Mouse (Mus musculus) heart, embryonic 13.5 days (tissue): ENCODE results near the gene Orai2. TPM values are rescaled to one million over a fixed set of nuclear protein-coding genes. Genes with fewer than 3 reads are reported as not detected.
A peak's percentile ranks its signal among the peaks of the same experiment; 100 is the strongest.
"Not testable (repeated sequence)": the region's sequence is repeated elsewhere in the genome, so short reads cannot be mapped to it uniquely, and the experiment has no call there.

Source experiments
- ATAC-seq: fragments of 200-750 bp; cut with Nextera tagmentation; 2 replicates; pipeline ENCODE4 v1.8.0; 2017; ENCODE audit warnings: moderate TSS enrichment; ENCODE audit not compliant: insufficient number of reproducible peaks, low FRiP score, low TSS enrichment; ENCODE audit errors: extremely low read depth
- H3K27ac ChIP-seq: fragments of 300-500 bp; sonication (generic); replicated peaks from 2 replicates; pipeline ENCODE4 v1.5.1; 2015; ENCODE audit warnings: moderate library complexity, mild to moderate bottlenecking, inconsistent platforms
- H3K27me3 ChIP-seq: fragments of 300-500 bp; sonication (generic); replicated peaks from 2 replicates; pipeline ENCODE4 v1.6.1; 2015; ENCODE audit warnings: mild to moderate bottlenecking, inconsistent platforms
- H3K36me3 ChIP-seq: fragments of 300-500 bp; sonication (generic); 2 replicates; pipeline ENCODE4 v1.6.1; 2015; ENCODE audit warnings: mild to moderate bottlenecking, inconsistent platforms
- H3K4me1 ChIP-seq: fragments of 300-500 bp; sonication (generic); 2 replicates; pipeline ENCODE4 v1.6.1; 2015; ENCODE audit warnings: inconsistent platforms
- H3K4me2 ChIP-seq: fragments of 300-500 bp; sonication (generic); 2 replicates; pipeline ENCODE4 v1.6.1; 2015; ENCODE audit warnings: inconsistent platforms, mild to moderate bottlenecking, moderate library complexity
- H3K4me3 ChIP-seq: fragments of 300-500 bp; sonication (generic); 2 replicates; pipeline ENCODE4 v1.5.1; 2015; ENCODE audit warnings: moderate library complexity, mild to moderate bottlenecking, inconsistent platforms
- H3K9ac ChIP-seq: fragments of 300-500 bp; sonication (generic); 2 replicates; pipeline ENCODE4 v1.6.1; 2015; ENCODE audit warnings: inconsistent platforms, mild to moderate bottlenecking, moderate library complexity
- H3K9me3 ChIP-seq: fragments of 300-500 bp; sonication (generic); 2 replicates; pipeline ENCODE4 v1.6.1; 2016; ENCODE audit warnings: inconsistent platforms
- WGBS: fragments of 180-500 bp; shearing (Covaris S2); methylation state at CpG from one replicate; pipeline ENCODE4 v1.1.7; 2015; ENCODE audit warnings: mixed read lengths; 5-methylcytosine and 5-hydroxymethylcytosine counted together
- polyA plus RNA-seq: library from polyadenylated mRNA; unstranded; fragments of >200 nt; fragmentation: Nextera tagmentation; extraction: Ambion mirVana; gene quantifications from 2 replicates; pipeline ENCODE4 v1.2.1, GENCODE M21; 2015

Gene Orai2
- polyA plus RNA-seq = 2.0 and 2.7 TPM in 2 replicates

DNA sequence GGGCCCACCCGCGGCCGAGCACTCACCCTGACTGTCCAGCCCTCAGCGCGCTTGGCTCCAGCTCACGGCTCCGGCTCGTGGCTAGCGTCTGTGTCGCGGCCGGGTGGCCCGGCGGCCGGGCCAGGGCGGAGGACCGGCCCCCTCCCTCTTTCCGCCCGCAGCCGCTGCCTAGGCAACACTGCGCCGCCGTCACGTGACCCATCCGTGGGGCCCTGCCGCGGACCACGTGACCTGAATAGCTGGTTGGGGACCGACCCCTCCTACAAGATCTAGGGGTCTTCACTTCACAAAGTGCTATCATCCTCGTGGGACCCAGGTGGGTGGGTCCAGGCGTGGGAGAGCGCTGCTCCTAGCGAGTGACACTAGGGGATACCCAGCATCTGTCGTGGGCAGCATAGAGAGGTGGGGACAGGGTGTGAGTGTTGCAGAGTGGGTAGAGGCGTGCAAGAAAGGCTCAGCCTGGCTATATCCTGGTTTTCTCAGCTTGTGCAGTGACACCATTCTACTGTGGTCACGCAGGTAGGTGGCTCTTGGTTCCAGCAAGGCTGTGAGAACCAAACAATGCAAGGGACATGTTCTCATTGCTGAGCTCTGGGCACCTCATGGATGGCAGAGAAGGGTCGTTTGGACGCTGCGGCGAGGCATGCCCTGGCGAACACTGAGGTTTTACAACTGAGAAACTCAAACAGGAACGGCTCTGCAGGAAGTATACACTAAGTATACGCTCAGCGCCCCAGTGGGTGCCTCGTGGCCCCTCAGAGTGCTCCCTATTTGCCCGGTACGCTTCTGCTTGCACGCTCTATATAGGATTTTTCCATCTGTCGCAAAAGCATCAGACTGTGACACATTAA is at the start of gene Orai2:
Orai2 (minus strand) TSS at position 202 of the 851 bp plus-strand sequence.
- WGBS = 4% methylated on average over 47 of the region's 49 CpGs
- Histone ChIP-seq H3K9me3 (peaks cover 4% of the 10 kb centered on the region; the same call in 1 of the 2 replicates), H3K9ac (peak within 1 kb of the TSS; percentile 81), H3K27me3 (peaks cover 12% of the 10 kb centered on the region), H3K4me1 (peaks cover 21% of the 10 kb centered on the region), H3K27ac (peak within 1 kb of the TSS; percentile 40; the same call in 1 of the 2 replicates), H3K4me2 (peak within 1 kb of the TSS; percentile 95), H3K36me3 (peaks cover 3% of the 10 kb centered on the region; the same call in 1 of the 2 replicates), H3K4me3 (peak within 1 kb of the TSS; percentile 62)
- ATAC-seq = peak; percentile 44

DNA sequence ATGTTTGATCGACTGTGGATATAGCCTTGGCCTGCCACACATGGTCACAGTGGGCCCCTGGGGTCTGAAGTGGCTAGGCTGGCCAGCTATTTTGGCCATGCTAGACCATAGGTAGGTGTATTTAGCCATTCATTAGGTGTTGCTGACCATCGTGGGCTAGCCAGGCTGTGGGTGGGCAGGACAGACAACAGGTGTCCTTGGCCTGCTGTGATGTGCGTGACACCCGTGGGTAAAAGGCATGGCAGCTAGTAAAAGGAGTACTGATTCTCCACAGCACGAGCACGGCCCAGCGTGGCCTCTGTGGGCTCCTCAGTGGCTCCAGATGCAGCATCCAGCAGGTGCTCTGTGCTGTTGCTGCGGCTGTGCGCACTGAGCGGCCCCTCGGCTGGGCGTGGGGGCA is 48.1 kb upstream of the Orai2 start:
- Histone ChIP-seq H3K4me3 (no peak overlapping the region), H3K36me3 (no peaks in the 10 kb centered on the region), H3K27ac (no peak overlapping the region), H3K4me2 (no peak overlapping the region), H3K27me3 (peaks cover 7% of the 10 kb centered on the region), H3K4me1 (no peaks in the 10 kb centered on the region), H3K9ac (no peak overlapping the region), H3K9me3 (peaks cover 11% of the 10 kb centered on the region)
- 72% methylated on average over 12 of the region's 12 CpGs for WGBS
- no peak for ATAC-seq

DNA sequence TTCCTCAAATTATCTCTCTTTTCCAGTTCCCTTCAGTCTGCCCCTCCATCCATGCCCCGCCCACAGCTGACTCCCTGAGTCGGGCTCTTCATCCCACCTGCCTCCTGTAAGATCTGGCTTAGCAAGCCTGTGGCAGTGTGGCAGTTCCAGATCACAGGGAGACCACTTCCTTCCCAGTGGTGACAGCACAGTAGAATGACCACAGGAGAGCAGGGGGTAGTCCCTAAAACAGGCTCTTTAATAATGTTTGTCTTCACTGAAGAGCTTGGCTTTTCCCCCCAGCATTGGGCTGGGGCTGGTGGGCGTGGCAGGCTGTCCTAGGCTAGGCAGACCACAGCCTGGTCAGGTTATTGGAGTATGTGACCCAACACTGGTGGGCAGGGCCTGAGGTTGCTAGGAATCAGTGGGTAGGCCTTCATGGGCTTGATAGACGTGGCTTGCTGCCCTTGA is 47.4 kb upstream of the Orai2 start:
- Histone ChIP-seq H3K9ac (no peak overlapping the region), H3K36me3 (no peaks in the 10 kb centered on the region), H3K4me2 (no peak overlapping the region), H3K27ac (no peak overlapping the region), H3K4me1 (no peaks in the 10 kb centered on the region), H3K4me3 (no peak overlapping the region), H3K27me3 (peaks cover 7% of the 10 kb centered on the region), H3K9me3 (peaks cover 8% of the 10 kb centered on the region; the same call in 1 of the 2 replicates)
- ATAC-seq = no peak
- WGBS = 53% methylated on average over 4 of the region's 4 CpGs

DNA sequence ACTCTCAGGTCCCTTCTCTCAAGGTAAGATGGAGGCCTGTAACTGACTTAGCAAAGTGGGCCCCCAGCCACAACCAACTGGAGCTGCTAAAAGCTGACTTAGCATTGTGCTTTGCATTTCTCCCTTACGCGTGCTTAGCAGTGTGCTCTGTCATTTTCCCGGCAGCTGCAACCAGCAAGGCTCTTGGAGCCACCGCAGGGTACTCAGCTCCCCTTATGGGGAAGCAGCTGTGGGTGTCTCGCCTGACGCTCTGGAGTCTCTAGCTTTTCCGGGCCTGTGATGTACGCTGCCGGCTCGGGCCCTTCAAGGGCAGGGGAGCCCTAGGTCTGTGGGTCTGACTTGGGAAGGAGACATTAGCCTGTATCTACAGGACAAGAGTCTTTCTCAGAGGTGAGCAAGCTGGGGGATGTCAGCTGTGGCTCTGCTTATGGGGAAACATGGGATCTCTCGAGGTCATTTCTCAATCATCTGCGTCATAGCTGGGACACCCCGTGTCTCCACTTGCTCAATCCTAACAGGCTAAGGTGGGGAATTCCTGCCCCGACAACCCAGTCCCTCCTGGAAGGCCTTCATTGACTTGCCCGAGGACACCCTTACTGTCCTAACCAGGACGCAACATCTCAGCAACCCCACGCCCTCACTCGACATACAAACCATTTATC is 46.6 kb upstream of the Orai2 start:
- no peak overlapping the region for H3K4me2 ChIP-seq
- 72% methylated on average over 18 of the region's 18 CpGs for WGBS
- H3K4me3 ChIP-seq = no peak overlapping the region
- peaks cover 8% of the 10 kb centered on the region; the same call in 1 of the 2 replicates for H3K9me3 ChIP-seq
- H3K27ac ChIP-seq = no peak overlapping the region
- H3K36me3 ChIP-seq = no peaks in the 10 kb centered on the region
- peaks cover 7% of the 10 kb centered on the region for H3K27me3 ChIP-seq
- H3K9ac ChIP-seq = no peak overlapping the region
- H3K4me1 ChIP-seq = no peaks in the 10 kb centered on the region
- no peak for ATAC-seq

DNA sequence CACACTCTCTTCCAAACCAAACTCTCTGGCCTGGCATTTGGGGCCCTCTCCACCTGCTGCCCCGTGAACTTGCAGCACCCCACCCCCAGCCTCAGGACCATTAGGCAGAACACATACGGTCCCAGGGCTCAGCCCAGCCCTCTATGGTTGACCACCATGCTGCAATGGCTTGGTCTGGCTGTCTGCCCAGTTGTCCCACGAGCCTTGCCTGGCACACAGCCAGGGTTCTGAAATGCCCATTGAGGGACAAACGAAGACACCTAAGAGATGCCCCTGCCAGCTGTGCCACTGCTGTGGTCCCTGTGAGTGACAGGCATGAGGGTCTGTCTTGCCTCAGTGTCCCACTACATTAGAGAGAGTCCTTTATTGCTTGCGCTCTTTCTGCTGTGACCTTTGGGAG is 45.4 kb upstream of the Orai2 start:
- H3K4me2 ChIP-seq = no peak overlapping the region
- H3K9ac ChIP-seq = no peak overlapping the region
- H3K9me3 ChIP-seq = peaks cover 8% of the 10 kb centered on the region; the same call in 1 of the 2 replicates
- ATAC-seq = no peak
- no peak overlapping the region for H3K27ac ChIP-seq
- 61% methylated on average over 5 of the region's 5 CpGs for WGBS
- H3K36me3 ChIP-seq = no peaks in the 10 kb centered on the region
- H3K4me3 ChIP-seq = no peak overlapping the region
- no peaks in the 10 kb centered on the region for H3K4me1 ChIP-seq
- H3K27me3 ChIP-seq = peaks cover 7% of the 10 kb centered on the region

DNA sequence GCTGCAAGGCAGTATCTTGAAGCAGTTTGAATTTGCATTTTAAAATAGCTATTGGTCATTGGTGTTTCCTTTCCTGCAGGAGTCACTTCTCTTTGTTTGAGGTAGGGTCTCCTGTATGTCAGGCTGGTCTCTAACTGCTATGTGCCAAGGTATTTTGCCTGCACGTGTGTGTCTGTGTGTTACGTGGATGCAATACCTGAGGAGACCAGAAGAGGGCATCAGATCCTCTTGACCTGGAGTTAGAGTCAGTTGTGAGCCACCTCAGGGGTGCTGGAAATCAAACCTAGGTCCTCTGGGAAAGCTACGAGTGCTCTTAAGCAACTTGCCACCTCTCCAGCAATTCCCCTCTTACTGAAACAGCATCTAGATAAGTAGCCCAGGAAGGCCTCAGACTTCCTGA is 44.7 kb upstream of the Orai2 start:
- no peak for ATAC-seq
- H3K9ac ChIP-seq = no peak overlapping the region
- WGBS = 83% methylated on average over 3 of the region's 3 CpGs
- H3K9me3 ChIP-seq = peaks cover 8% of the 10 kb centered on the region; the same call in 1 of the 2 replicates
- no peak overlapping the region for H3K4me3 ChIP-seq
- H3K27me3 ChIP-seq = peaks cover 7% of the 10 kb centered on the region
- no peaks in the 10 kb centered on the region for H3K36me3 ChIP-seq
- no peaks in the 10 kb centered on the region for H3K4me1 ChIP-seq
- H3K27ac ChIP-seq = no peak overlapping the region
- no peak overlapping the region for H3K4me2 ChIP-seq

DNA sequence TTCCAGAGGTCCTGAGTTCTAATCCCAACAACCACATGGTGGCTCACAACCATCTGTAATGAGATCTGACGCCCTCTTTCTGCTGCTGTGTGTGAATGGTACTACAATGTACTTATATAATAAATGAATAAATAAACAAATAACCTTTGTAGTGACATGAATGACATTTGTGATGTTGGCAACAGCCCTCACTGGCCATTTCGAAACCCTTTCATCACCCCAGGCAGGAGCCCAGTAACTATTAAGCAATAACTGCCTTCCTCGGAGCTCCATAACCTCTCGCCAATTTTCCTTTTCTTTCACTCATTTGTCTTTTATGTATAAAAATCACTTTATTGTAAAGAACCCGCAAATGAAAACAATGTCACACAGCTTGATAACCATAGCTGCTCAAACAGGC is 43.2 kb upstream of the Orai2 start:
- WGBS = 74% methylated on average over 5 of the region's 5 CpGs
- no peak for ATAC-seq

DNA sequence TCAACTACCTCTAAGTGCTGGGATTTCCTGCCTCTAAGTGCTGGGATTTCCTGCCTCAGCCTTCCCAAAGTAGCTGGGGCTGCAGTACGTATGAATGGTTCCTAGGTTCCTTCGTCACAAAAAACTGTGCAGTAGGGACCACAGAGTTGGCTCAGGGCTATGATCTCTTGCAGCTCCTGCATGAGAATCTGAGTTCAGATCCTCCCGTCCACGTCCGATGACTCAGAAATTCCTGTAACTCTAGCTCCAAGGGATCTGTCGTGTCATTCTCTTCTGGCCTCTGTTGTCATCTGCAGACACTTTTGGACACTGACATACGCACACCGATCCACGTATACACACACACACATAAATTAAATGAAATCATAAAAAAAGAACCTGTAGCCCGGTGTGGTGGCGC is 42.2 kb upstream of the Orai2 start:
- WGBS = 83% methylated on average over 11 of the region's 11 CpGs

More for the DNA sequence above, 43.2 kb upstream of the Orai2 start:
- Histone ChIP-seq H3K4me3 (no peak overlapping the region), H3K9ac (no peak overlapping the region), H3K9me3 (peaks cover 8% of the 10 kb centered on the region; the same call in 1 of the 2 replicates), H3K4me2 (no peak overlapping the region), H3K4me1 (no peaks in the 10 kb centered on the region), H3K27me3 (peaks cover 6% of the 10 kb centered on the region), H3K36me3 (no peaks in the 10 kb centered on the region), H3K27ac (no peak overlapping the region)

DNA sequence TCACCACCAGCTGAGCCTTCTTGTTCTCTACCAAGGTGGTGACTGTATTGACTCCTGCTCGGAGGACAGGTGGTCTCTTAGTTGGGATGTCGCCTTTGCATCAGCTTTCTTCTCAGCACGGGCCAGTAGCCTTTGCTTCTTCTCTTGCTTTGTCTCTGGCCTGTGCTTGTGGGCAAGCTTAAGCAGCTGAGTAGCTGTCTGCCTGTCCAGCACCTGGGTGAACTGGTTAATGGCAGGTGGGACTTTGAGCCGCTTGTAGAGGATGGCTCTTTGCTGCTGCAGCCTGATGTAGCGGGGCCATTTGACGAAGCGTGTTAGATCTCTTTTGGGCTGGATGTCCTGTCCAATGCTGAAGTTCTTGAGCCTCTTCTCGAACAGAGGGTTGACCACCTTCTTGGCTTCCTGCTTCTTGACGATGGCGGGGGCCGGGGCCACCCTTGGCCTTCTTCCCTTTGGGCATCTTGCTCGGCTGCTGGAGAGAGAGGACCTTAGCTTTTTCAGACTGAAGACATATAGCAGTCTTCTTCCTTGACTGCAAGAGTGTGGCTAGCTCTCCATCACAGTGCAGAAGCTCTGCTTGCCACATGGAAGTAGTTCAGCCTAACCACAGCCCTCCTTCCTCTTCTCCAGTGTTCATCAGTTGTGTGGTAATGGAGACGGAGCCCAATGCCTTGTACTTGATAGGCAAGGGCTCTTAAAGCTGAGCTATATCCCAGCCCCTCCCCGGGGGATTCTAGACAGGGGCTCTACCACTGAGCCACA is 41.0 kb upstream of the Orai2 start:
- WGBS = 79% methylated on average over 14 of the region's 14 CpGs
- ATAC-seq, H3K4me1 ChIP-seq: not testable (repeated sequence)

More for the DNA sequence above, 42.2 kb upstream of the Orai2 start:
- no peaks in the 10 kb centered on the region for H3K4me1 ChIP-seq
- H3K36me3 ChIP-seq = no peaks in the 10 kb centered on the region
- no peak overlapping the region for H3K4me3 ChIP-seq
- peaks cover 8% of the 10 kb centered on the region; the same call in 1 of the 2 replicates for H3K9me3 ChIP-seq
- no peak overlapping the region for H3K27ac ChIP-seq
- ATAC-seq = no peak
- H3K27me3 ChIP-seq = no peaks in the 10 kb centered on the region
- no peak overlapping the region for H3K4me2 ChIP-seq
- H3K9ac ChIP-seq = no peak overlapping the region

DNA sequence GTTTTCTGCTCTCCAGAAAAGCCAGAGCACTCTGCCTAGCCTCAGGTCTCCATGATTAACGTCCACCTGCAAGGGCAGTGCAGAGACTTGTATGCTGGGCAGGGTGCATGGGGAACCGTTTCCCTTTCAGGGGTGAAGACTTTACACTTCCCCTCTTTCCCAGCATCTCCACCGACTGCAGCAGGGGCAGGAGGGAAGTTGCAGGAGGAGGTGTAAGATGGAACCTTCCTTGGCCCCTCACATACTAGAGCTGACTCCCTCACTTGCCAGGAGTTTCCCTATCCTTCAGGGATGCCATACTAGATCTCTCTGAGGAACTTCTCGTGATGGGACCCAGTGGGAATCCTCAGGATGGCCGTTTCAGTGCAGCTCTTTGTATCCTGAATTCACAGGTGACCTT is 40.0 kb upstream of the Orai2 start:
- WGBS = 64% methylated on average over 5 of the region's 5 CpGs
- Histone ChIP-seq H3K27ac (no peak overlapping the region), H3K9me3 (peaks cover 4% of the 10 kb centered on the region; the same call in 1 of the 2 replicates), H3K4me3 (no peak overlapping the region), H3K9ac (no peak overlapping the region), H3K36me3 (no peaks in the 10 kb centered on the region), H3K27me3 (no peaks in the 10 kb centered on the region), H3K4me2 (no peak overlapping the region), H3K4me1 (no peaks in the 10 kb centered on the region)
- no peak for ATAC-seq

More for the DNA sequence above, 41.0 kb upstream of the Orai2 start:
- not testable (repeated sequence) for H3K4me2 ChIP-seq, H3K9ac ChIP-seq, H3K27me3 ChIP-seq, H3K4me3 ChIP-seq, H3K36me3 ChIP-seq, H3K9me3 ChIP-seq, H3K27ac ChIP-seq

DNA sequence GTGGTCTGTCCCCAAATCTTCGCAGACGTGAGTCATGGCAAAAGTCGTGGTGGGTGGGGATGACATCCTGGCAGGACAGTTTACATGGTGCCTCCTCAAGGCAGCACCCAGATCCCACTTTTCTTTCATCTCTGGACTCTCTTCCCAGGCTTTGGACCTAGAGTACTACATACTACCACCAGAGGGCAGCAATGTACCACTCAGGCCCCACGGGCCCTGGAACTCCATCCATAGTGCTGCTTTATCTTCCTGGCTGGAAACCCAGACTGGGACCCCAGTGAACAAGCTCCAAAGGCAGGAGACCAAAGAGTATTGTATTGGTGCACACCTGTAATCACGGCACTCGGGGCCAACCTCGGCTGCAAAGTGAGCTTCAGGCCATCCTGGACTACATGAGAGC is 31.3 kb upstream of the Orai2 start:
- no peak for ATAC-seq
- 26% methylated on average over 7 of the region's 7 CpGs for WGBS
- Histone ChIP-seq H3K9me3 (no peaks in the 10 kb centered on the region), H3K4me1 (peaks cover 12% of the 10 kb centered on the region), H3K27ac (no peak overlapping the region), H3K36me3 (peaks cover 5% of the 10 kb centered on the region), H3K9ac (no peak overlapping the region), H3K4me2 (no peak overlapping the region), H3K27me3 (no peaks in the 10 kb centered on the region), H3K4me3 (no peak overlapping the region)
